Mouse (Mus musculus) neural tube, embryonic 11.5 days (tissue): Measurements from ENCODE around the gene Arid1b. TPM values are rescaled to one million over a fixed set of nuclear protein-coding genes. Genes with fewer than 3 reads are reported as not detected.

Experiments used
- ATAC-seq: fragments of 200-750 bp; cut with Nextera tagmentation; 2 replicates; pipeline ENCODE4 v1.8.0; 2017; ENCODE audit warnings: moderate number of reproducible peaks, mild to moderate bottlenecking, moderate TSS enrichment, moderate library complexity; ENCODE audit not compliant: insufficient read depth, low FRiP score, low TSS enrichment
- DNase-seq: peaks from one replicate; pipeline ENCODE4 v3.0.0-alpha.2; 2015; ENCODE audit warnings: low spot score
- H3K27ac ChIP-seq: fragments of 300-500 bp; sonication (generic); 2 replicates; pipeline ENCODE4 v1.5.1; 2014; ENCODE audit warnings: low read depth, mild to moderate bottlenecking, low read length
- H3K27me3 ChIP-seq: fragments of 300-500 bp; sonication (generic); 2 replicates; pipeline ENCODE4 v1.6.1; 2014; ENCODE audit warnings: mild to moderate bottlenecking, low read length, mixed read lengths; ENCODE audit not compliant: control insufficient read depth, insufficient read depth
- H3K36me3 ChIP-seq: fragments of 300-500 bp; sonication (generic); 2 replicates; pipeline ENCODE4 v1.6.1; 2014; ENCODE audit warnings: mild to moderate bottlenecking, low read length, moderate library complexity, mixed read lengths; ENCODE audit not compliant: control insufficient read depth, insufficient read depth
- H3K4me1 ChIP-seq: fragments of 300-500 bp; sonication (generic); 2 replicates; pipeline ENCODE4 v1.6.1; 2014; ENCODE audit warnings: low read length, mixed read lengths; ENCODE audit not compliant: control insufficient read depth, insufficient read depth
- H3K4me2 ChIP-seq: fragments of 300-500 bp; sonication (generic); 2 replicates; pipeline ENCODE4 v1.6.1; 2014; ENCODE audit warnings: low read depth, mild to moderate bottlenecking, moderate library complexity
- H3K4me3 ChIP-seq: fragments of 300-500 bp; sonication (generic); 2 replicates; pipeline ENCODE4 v1.5.1; 2014; ENCODE audit warnings: low read depth, low read length
- H3K9ac ChIP-seq: fragments of 300-500 bp; sonication (generic); 2 replicates; pipeline ENCODE4 v1.6.1; 2014; ENCODE audit warnings: mild to moderate bottlenecking, low read length
- H3K9me3 ChIP-seq: fragments of 300-500 bp; sonication (generic); 2 replicates; pipeline ENCODE4 v1.6.1; 2016; ENCODE audit warnings: low read length; ENCODE audit not compliant: control insufficient read depth
- WGBS: fragments of 180-500 bp; shearing (Covaris S2); extraction: QIAGEN DNeasy Blood & Tissue Kit; methylation state at CpG from one replicate; pipeline ENCODE4 v1.1.7; 2014; 5-methylcytosine and 5-hydroxymethylcytosine counted together
- polyA plus RNA-seq: library from polyadenylated mRNA; unstranded; fragments of >200 nt; fragmentation: Nextera tagmentation; extraction: Ambion mirVana; gene quantifications from 2 replicates; pipeline ENCODE4 v1.2.1, GENCODE M21; 2014

Arid1b gene
- polyA plus RNA-seq, 1 experiment from 2014 or later = 14.3 TPM

- Histone ChIP-seq H3K36me3 (no peaks in the 10 kb centered on the region), H3K4me1 (no peaks in the 10 kb centered on the region), H3K27me3 (no peaks in the 10 kb centered on the region), H3K4me3 (no peak overlapping the region), H3K9ac (no peak overlapping the region), H3K4me2 (no peak overlapping the region), H3K27ac (no peak overlapping the region), H3K9me3 (no peaks in the 10 kb centered on the region)
- WGBS = 87% methylated on average over 6 of the region's 6 CpGs
- peak; percentile 45 for DNase-seq
- ATAC-seq = no peak
Measured at GRCm38 (mm10) chr17:5201859-5202598, 207.9 kb downstream of the Arid1b start.

- no peak for DNase-seq
- Histone ChIP-seq H3K4me3 (no peak overlapping the region), H3K4me1 (no peaks in the 10 kb centered on the region), H3K27ac (no peak overlapping the region), H3K4me2 (no peak overlapping the region), H3K27me3 (no peaks in the 10 kb centered on the region), H3K9ac (no peak overlapping the region), H3K9me3 (no peaks in the 10 kb centered on the region), H3K36me3 (no peaks in the 10 kb centered on the region)
- no peak for ATAC-seq
- 95% methylated on average over 5 of the region's 5 CpGs for WGBS
Measured at GRCm38 (mm10) chr17:5202756-5203155, 208.6 kb downstream of the Arid1b start.

GRCm38 (mm10) chr17:5203346-5204102 is 209.4 kb downstream of the Arid1b start:
- Histone ChIP-seq H3K4me2 (no peak overlapping the region), H3K9me3 (no peaks in the 10 kb centered on the region), H3K27ac (no peak overlapping the region), H3K27me3 (no peaks in the 10 kb centered on the region), H3K4me1 (no peaks in the 10 kb centered on the region), H3K36me3 (no peaks in the 10 kb centered on the region), H3K4me3 (no peak overlapping the region), H3K9ac (no peak overlapping the region)
- WGBS = 91% methylated on average over 10 of the region's 10 CpGs
- ATAC-seq (no peak), DNase-seq (no peak)

GRCm38 (mm10) chr17:5204103-5204665 is 210.1 kb downstream of the Arid1b start:
- WGBS = 91% methylated on average over 9 of the region's 9 CpGs
- no peak overlapping the region for H3K4me3 ChIP-seq
- H3K9ac ChIP-seq = no peak overlapping the region
- H3K4me2 ChIP-seq = no peak overlapping the region
- no peak overlapping the region for H3K27ac ChIP-seq
- no peaks in the 10 kb centered on the region for H3K27me3 ChIP-seq
- H3K36me3 ChIP-seq = no peaks in the 10 kb centered on the region
- no peak for DNase-seq
- no peaks in the 10 kb centered on the region for H3K4me1 ChIP-seq
- H3K9me3 ChIP-seq = no peaks in the 10 kb centered on the region
- no peak for ATAC-seq

GRCm38 (mm10) chr17:5205163-5205581 is 211.0 kb downstream of the Arid1b start:
- 87% methylated on average over 7 of the region's 7 CpGs for WGBS
- Histone ChIP-seq H3K9ac (no peak overlapping the region), H3K4me1 (no peaks in the 10 kb centered on the region), H3K36me3 (no peaks in the 10 kb centered on the region), H3K27me3 (no peaks in the 10 kb centered on the region), H3K4me3 (no peak overlapping the region), H3K9me3 (no peaks in the 10 kb centered on the region), H3K27ac (no peak overlapping the region), H3K4me2 (no peak overlapping the region)
- no peak for ATAC-seq
- no peak for DNase-seq

GRCm38 (mm10) chr17:5206731-5207130 is 212.6 kb downstream of the Arid1b start:
- Histone ChIP-seq H3K36me3 (no peaks in the 10 kb centered on the region), H3K4me1 (no peaks in the 10 kb centered on the region; the same call in 1 of the 2 replicates), H3K27me3 (no peaks in the 10 kb centered on the region), H3K27ac (no peak overlapping the region), H3K4me3 (no peak overlapping the region), H3K4me2 (no peak overlapping the region), H3K9me3 (no peaks in the 10 kb centered on the region), H3K9ac (no peak overlapping the region)
- ATAC-seq = no peak
- no peak for DNase-seq
- WGBS = 57% methylated on average over 9 of the region's 9 CpGs

- H3K27ac ChIP-seq = no peak overlapping the region
- no peak overlapping the region for H3K4me3 ChIP-seq
- H3K4me2 ChIP-seq = no peak overlapping the region
- DNase-seq = no peak
- no peaks in the 10 kb centered on the region for H3K27me3 ChIP-seq
- no peaks in the 10 kb centered on the region for H3K9me3 ChIP-seq
- 79% methylated on average over 8 of the region's 8 CpGs for WGBS
- H3K4me1 ChIP-seq = peaks cover 7% of the 10 kb centered on the region
- H3K9ac ChIP-seq = no peak overlapping the region
- no peaks in the 10 kb centered on the region for H3K36me3 ChIP-seq
- no peak for ATAC-seq
Measured at GRCm38 (mm10) chr17:5207881-5208280, 213.7 kb downstream of the Arid1b start.

GRCm38 (mm10) chr17:5208362-5208761 is 214.2 kb downstream of the Arid1b start:
- H3K4me3 ChIP-seq = no peak overlapping the region
- H3K9ac ChIP-seq = no peak overlapping the region
- WGBS = 29% methylated on average over 3 of the region's 3 CpGs
- ATAC-seq = no peak
- DNase-seq = no peak
- H3K36me3 ChIP-seq = no peaks in the 10 kb centered on the region
- no peaks in the 10 kb centered on the region for H3K9me3 ChIP-seq
- no peak overlapping the region for H3K27ac ChIP-seq
- H3K4me2 ChIP-seq = no peak overlapping the region
- H3K27me3 ChIP-seq = no peaks in the 10 kb centered on the region
- H3K4me1 ChIP-seq = peaks cover 12% of the 10 kb centered on the region
